Mouse (Mus musculus): ENCODE data around the gene Gm26558. TPM values are rescaled to one million over a fixed set of nuclear protein-coding genes. Genes with fewer than 3 reads are reported as not detected.

Gm26558 gene
- polyA plus RNA-seq, 1 experiment from 2014 or later, result 5.0 TPM

GRCm38 (mm10) chr2:70614745-70615351 lies 47.1 kb downstream of the Gm26558 start:
- Histone ChIP-seq H3K9ac (ENCODE audit: low read depth, low read length) (no peak overlapping the region), H3K4me2 (ENCODE audit: low read length) (no peak overlapping the region), H3K4me3 (replicated peaks; ENCODE audit: low read depth, low read length) (no peak overlapping the region), H3K9me3 (replicated peaks; ENCODE audit: low read length) (no peaks in the 10 kb centered on the region), H3K36me3 (ENCODE audit: insufficient read depth, low read length) (no peaks in the 10 kb centered on the region), H3K27ac (no peak overlapping the region), H3K4me1 (replicated peaks; ENCODE audit: insufficient read depth, low read length) (no peaks in the 10 kb centered on the region), H3K27me3 (ENCODE audit: insufficient read depth, low read length) (no peaks in the 10 kb centered on the region)
- ATAC-seq (replicated peaks; ENCODE audit: low FRiP score, low read depth) (no peak), DNase-seq (ENCODE audit: low spot score) (no peak)
- TF ChIP-seq CTCF (IDR thresholded peaks at IDR 0.05; ENCODE audit: low read depth), result no peak
- 75% methylated on average over 7 of the region's 7 CpGs for WGBS

Other genes with a start within 250 kb of the Gm26558 start
- 4.2 and 4.7 TPM in 2 replicates for gene Sp5, start 187.2 kb downstream of the Gm26558 start, polyA plus RNA-seq (2015; fragmentation: Nextera tagmentation; extraction: Ambion mirVana)
- 5.6 and 6.8 TPM in 2 replicates for gene Erich2, start 153.3 kb downstream of the Gm26558 start, polyA plus RNA-seq (2015; fragmentation: Nextera tagmentation; extraction: Ambion mirVana)
- 0.25 and 0.26 TPM in 2 replicates for gene Gad1, start 109.0 kb downstream of the Gm26558 start, polyA plus RNA-seq (2015; fragmentation: Nextera tagmentation; extraction: Ambion mirVana)
- 151 and 161 TPM in 2 replicates for gene Gorasp2, start 532 bp downstream of the Gm26558 start, polyA plus RNA-seq (2015; fragmentation: Nextera tagmentation; extraction: Ambion mirVana)
- gene Tlk1, start 163.6 kb upstream of the Gm26558 start, polyA plus RNA-seq (2015; fragmentation: Nextera tagmentation; extraction: Ambion mirVana), result 36.5 and 40.8 TPM in 2 replicates

Data from kidney, postnatal 0 days (tissue).